Mouse (Mus musculus): ENCODE data around the gene A030003K21Rik. TPM values are rescaled to one million over a fixed set of nuclear protein-coding genes. Genes with fewer than 3 reads are reported as not detected.

A030003K21Rik gene
- total RNA-seq, 4 experiments from 2014 or later, result not detected

DNA sequence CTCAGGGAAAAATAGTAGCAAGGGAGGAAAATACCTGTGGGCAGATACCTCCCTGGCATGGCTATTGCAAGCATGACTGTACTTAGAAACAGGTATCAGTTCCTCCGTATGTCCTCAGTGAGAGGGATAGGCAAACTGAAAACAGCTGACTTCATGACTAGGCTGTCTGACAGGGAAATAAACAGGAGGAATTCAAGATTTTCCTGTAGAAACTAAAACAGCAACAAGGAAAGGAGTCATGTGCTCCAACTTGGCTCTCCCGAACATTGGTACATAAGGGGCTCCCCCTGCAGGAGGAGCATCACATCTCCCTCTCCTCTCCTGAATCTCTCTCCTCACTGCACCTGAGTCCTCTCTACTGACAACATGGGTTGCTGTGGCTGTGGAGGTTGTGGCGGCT is 30.2 kb downstream of the A030003K21Rik start, which contains the start of gene A030005L19Rik:
Gene A030005L19Rik, plus strand, starts transcription at position 301 of the 400 bp plus-strand sequence.
- DNase-seq (ENCODE audit: low spot score in 2 of 2), result no peak

DNA sequence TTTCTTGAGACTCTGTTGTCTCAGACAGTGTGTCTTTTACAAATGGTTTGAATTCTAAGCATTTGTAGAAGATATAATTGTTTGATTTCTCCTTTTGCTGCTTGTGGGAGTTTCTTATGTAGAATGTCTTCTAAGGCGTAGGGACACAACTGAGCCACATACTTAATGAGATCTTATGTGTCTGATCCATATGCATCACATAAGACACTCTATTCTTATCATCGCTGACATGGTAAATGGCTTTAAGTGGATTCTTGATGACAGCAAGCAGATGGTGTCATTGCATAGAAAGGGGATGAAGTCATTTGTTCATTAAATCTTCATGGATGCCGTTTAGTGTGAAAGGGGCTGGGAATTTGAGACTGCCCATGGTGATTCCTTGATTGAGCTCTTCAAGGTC is 37.3 kb downstream of the A030003K21Rik start:
- DNase-seq (ENCODE audit: low spot score in 2 of 2), result no peak

DNA sequence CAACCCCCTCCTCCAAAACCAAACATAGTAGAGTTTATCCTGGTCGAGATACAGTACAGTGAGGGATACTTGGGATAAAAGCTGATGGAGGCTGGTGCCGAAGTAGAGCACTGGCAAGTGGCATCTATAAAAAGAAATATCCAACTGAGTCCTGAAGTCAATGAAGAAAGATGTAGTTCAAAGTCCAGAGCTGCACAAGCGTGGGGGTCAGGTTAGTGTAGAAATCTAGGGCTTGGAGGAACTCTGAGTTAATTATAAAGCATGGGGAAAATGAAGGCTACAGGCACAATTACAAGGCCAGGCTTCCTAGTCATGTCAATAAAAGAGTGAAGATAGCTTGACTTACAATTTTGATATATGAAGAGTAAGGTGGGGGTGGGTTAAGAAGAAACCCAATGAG is 42.0 kb downstream of the A030003K21Rik start:
- no peak for DNase-seq (ENCODE audit: low spot score in 2 of 2)

DNA sequence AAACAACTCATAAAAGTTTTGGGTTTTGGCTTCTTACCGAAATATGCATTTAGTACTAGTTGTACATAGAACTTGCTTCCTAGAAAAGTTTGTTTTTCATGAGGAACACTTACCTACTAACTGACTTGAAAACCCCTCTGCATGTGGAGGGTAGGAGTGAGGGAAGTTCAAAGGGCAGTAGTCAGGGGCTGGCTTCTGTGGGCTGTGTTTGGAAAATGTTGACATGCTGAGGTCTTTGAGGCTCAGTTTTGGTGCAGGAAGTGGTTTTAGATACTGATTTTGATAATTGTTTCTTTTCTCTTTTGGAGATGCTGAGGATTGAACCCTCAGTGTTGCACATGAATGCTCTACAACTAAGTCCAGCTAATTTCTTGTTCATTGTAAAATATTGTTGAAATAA is 42.6 kb downstream of the A030003K21Rik start:
- no peak for DNase-seq (ENCODE audit: low spot score in 2 of 2)

- no peak for DNase-seq (ENCODE audit: low spot score in 2 of 2)
Measured at GRCm38 (mm10) chr1:82893269-82893668, 49.9 kb downstream of the A030003K21Rik start.

Other genes starting within 250 kb of the A030003K21Rik start
- gene Mff, start 218.5 kb downstream of the A030003K21Rik start, total RNA-seq (2022), result 100 to 1,000 TPM; 250 to 309 (median 281) TPM
- gene Tm4sf20, start 174.9 kb downstream of the A030003K21Rik start, total RNA-seq (2022), result not detected
- not detected for gene Gm47791, start 172.1 kb downstream of the A030003K21Rik start, total RNA-seq (2022)
- 10 to 100 TPM; 59.0 to 69.1 (median 62.1) TPM for gene Agfg1, start 103.9 kb downstream of the A030003K21Rik start, total RNA-seq (2022)
- gene A030005L19Rik, start 30.1 kb downstream of the A030003K21Rik start, total RNA-seq (2022), result under 1 TPM in 3 of 4 experiments, not detected in 1; 0.73 to 0.96 (median 0.84) TPM
- not detected for gene A030014E15Rik, start 18.5 kb downstream of the A030003K21Rik start, total RNA-seq (2022)
- not detected for gene Gm6217, start 12.0 kb downstream of the A030003K21Rik start, total RNA-seq (2022)
- gene Gm7544, start 12.6 kb upstream of the A030003K21Rik start, total RNA-seq (2022), result not detected
- gene Gm47955, start 16.9 kb upstream of the A030003K21Rik start, total RNA-seq (2022), result not detected
- not detected for gene Gm47959, start 57.2 kb upstream of the A030003K21Rik start, total RNA-seq (2022)
- gene Slc19a3, start 95.1 kb upstream of the A030003K21Rik start, total RNA-seq (2022), result 1 to 10 TPM; 1.8 to 2.8 (median 2.1) TPM
- gene Krtap28-10, start 99.1 kb upstream of the A030003K21Rik start, total RNA-seq (2022), result not detected
- not detected for gene Gm47969, start 101.5 kb upstream of the A030003K21Rik start, total RNA-seq (2022)
- not detected for gene A030005K14Rik, start 116.0 kb upstream of the A030003K21Rik start, total RNA-seq (2022)
- not detected for gene Krtap28-13, start 117.5 kb upstream of the A030003K21Rik start, total RNA-seq (2022)
- gene Ccl20, start 173.4 kb upstream of the A030003K21Rik start, total RNA-seq (2022), result not detected
- under 1 TPM in 2 of 4 experiments, not detected in 2; 0.27 to 0.77 TPM for gene Daw1, start 216.4 kb upstream of the A030003K21Rik start, total RNA-seq (2022)

All from left cerebral cortex, adult 8-10 months (tissue).